8 mouse cellular contexts compared by ENCODE assay signal in the genomic region with DNA sequence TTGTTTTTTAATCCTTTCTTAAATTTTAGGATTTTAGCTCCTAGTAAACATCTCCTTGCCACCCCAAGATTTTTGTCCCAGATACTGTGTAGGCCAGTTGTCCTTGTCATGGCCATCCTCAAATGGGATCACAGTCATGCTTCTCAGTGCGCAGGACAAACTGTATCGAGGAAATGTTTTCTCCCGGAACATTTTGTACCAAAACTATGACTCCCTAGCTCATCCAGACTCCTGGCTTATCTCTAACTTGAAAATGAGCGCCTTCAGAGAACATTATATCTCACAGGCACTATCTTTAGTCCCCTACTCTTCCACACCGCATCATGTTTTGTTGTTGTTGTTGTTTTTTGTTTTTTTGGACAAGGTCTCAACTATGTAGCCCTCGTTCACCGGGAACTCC. TPM values are rescaled to one million over a fixed set of nuclear protein-coding genes. Genes with fewer than 3 reads are reported as not detected.
DNase-seq lines count a peak whose midpoint lies in the region; ATAC-seq and TF ChIP-seq lines count a peak whose summit lies in the region.

No protein-coding gene starts in this region.

- H3K27me3 ChIP-seq in lung, embryonic 15.5 days: no peaks in the 10 kb centered on the region
- H3K27me3 ChIP-seq in forebrain, embryonic 16.5 days (replicated peaks; ENCODE audit: control insufficient read depth, insufficient read depth, low read length): no peaks in the 10 kb centered on the region
- no peaks in the 10 kb centered on the region for H3K27me3 ChIP-seq in liver, embryonic 14.5 days (ENCODE audit: control insufficient read depth, insufficient read depth, low read length)
- H3K27me3 ChIP-seq in stomach, postnatal 0 days (ENCODE audit: control insufficient read depth, insufficient read depth, low read length): no peaks in the 10 kb centered on the region

- H3K4me2 ChIP-seq in lung, embryonic 15.5 days: peak overlapping the region; percentile 74
- H3K4me2 ChIP-seq in forebrain, embryonic 16.5 days (ENCODE audit: low read length): peak overlapping the region; percentile 62
- H3K4me2 ChIP-seq in liver, embryonic 14.5 days (ENCODE audit: low read depth): peak overlapping the region; percentile 94
- H3K4me2 ChIP-seq in stomach, postnatal 0 days (replicated peaks; ENCODE audit: low read depth): peak overlapping the region; percentile 87

- no peaks in the 10 kb centered on the region for H3K36me3 ChIP-seq in lung, embryonic 15.5 days
- no peaks in the 10 kb centered on the region; the same call in 1 of the 2 replicates for H3K36me3 ChIP-seq in forebrain, embryonic 16.5 days (ENCODE audit: control insufficient read depth, insufficient read depth)
- no peaks in the 10 kb centered on the region; the same call in 1 of the 2 replicates for H3K36me3 ChIP-seq in liver, embryonic 14.5 days (replicated peaks; ENCODE audit: control insufficient read depth, insufficient read depth, low read depth)
- no peaks in the 10 kb centered on the region for H3K36me3 ChIP-seq in stomach, postnatal 0 days (ENCODE audit: control insufficient read depth, insufficient read depth, low read length)

- WGBS in lung, embryonic 15.5 days: 29% methylated on average over 7 of the region's 7 CpGs
- WGBS in forebrain, embryonic 16.5 days: 43% methylated on average over 7 of the region's 7 CpGs
- WGBS in liver, embryonic 14.5 days (ENCODE audit: insufficient replicate concordance): 40% methylated on average over 7 of the region's 7 CpGs
- WGBS in stomach, postnatal 0 days: 32% methylated on average over 7 of the region's 7 CpGs

- H3K9me3 ChIP-seq in lung, embryonic 15.5 days: no peaks in the 10 kb centered on the region
- H3K9me3 ChIP-seq in forebrain, embryonic 16.5 days (ENCODE audit: control insufficient read depth, low read length): no peaks in the 10 kb centered on the region
- no peaks in the 10 kb centered on the region for H3K9me3 ChIP-seq in liver, embryonic 14.5 days (ENCODE audit: control insufficient read depth, low read length)
- no peaks in the 10 kb centered on the region for H3K9me3 ChIP-seq in stomach, postnatal 0 days (ENCODE audit: control insufficient read depth, low read length)

- H3K27ac ChIP-seq in lung, embryonic 15.5 days: peak overlapping the region; percentile 97; the same call in 1 of the 2 replicates
- no peak overlapping the region for H3K27ac ChIP-seq in forebrain, embryonic 16.5 days (ENCODE audit: low read length)
- H3K27ac ChIP-seq in liver, embryonic 14.5 days: peak overlapping the region; percentile 78
- H3K27ac ChIP-seq in stomach, postnatal 0 days (replicated peaks): peak overlapping the region; percentile 94

- TF ChIP-seq EP300 in liver, embryonic 14.5 days (IDR thresholded peaks at IDR 0.05; ENCODE audit: low read depth): no peak
- no peak for TF ChIP-seq EP300 in stomach, postnatal 0 days (optimal IDR thresholded peaks at IDR 0.05)

- H3K4me1 ChIP-seq in lung, embryonic 15.5 days: peaks cover 14% of the 10 kb centered on the region
- peaks cover 17% of the 10 kb centered on the region for H3K4me1 ChIP-seq in forebrain, embryonic 16.5 days (replicated peaks; ENCODE audit: control insufficient read depth, insufficient read depth, low read length)
- H3K4me1 ChIP-seq in liver, embryonic 14.5 days (replicated peaks; ENCODE audit: control insufficient read depth in 2 of 2, insufficient read depth in 2 of 2, low read length in 1 of 2): peaks cover 20 to 22% of the 10 kb centered on the region in 2 experiments
- H3K4me1 ChIP-seq in stomach, postnatal 0 days (replicated peaks; ENCODE audit: control insufficient read depth, insufficient read depth): no peaks in the 10 kb centered on the region

- peak overlapping the region; percentile 89 for H3K4me3 ChIP-seq in lung, embryonic 15.5 days
- H3K4me3 ChIP-seq in forebrain, embryonic 16.5 days (replicated peaks; ENCODE audit: low read length): peak overlapping the region; percentile 91
- H3K4me3 ChIP-seq in liver, embryonic 14.5 days (ENCODE audit: insufficient read depth in 1 of 2, low read depth in 2 of 2, low read length in 2 of 2): peak overlapping the region; percentile 86 to 96
- peak overlapping the region; percentile 97 for H3K4me3 ChIP-seq in stomach, postnatal 0 days (ENCODE audit: low read depth, low read length)

- intact Hi-C loops in left cerebral cortex, postnatal 10 days (cut with DNase I): no loop called here
- intact Hi-C loops in gastrocnemius, postnatal 14 days (cut with DNase I; ENCODE audit: low total_unique reads): no loop called here

- DNase-seq in lung, postnatal 4 days: no peak
- DNase-seq in liver, embryonic 14.5 days (ENCODE audit: low read depth in 3 of 3, low spot score in 3 of 3): no peak
- DNase-seq in stomach, postnatal 0 days (ENCODE audit: low spot score): no peak
- no peak for DNase-seq in right cerebral cortex, postnatal 10 days (ENCODE audit: low spot score in 2 of 2)
- no peak for DNase-seq in left cerebral cortex, postnatal 10 days (ENCODE audit: extremely low spot score in 1 of 2, low spot score in 2 of 2)
- DNase-seq in gastrocnemius, postnatal 14 days: no peak

- no peak for TF ChIP-seq CTCF in liver, embryonic 14.5 days (IDR thresholded peaks at IDR 0.05; ENCODE audit: low read depth)
- TF ChIP-seq CTCF in stomach, postnatal 0 days (IDR thresholded peaks at IDR 0.05; ENCODE audit: low read depth): no peak

- peak overlapping the region; percentile 97 for H3K9ac ChIP-seq in lung, embryonic 15.5 days
- H3K9ac ChIP-seq in forebrain, embryonic 16.5 days (replicated peaks; ENCODE audit: low read depth, low read length): peak overlapping the region; percentile 86
- H3K9ac ChIP-seq in liver, embryonic 14.5 days (replicated peaks): peak overlapping the region; percentile 98
- peak overlapping the region; percentile 99 for H3K9ac ChIP-seq in stomach, postnatal 0 days (ENCODE audit: low read length)

- no peak for ATAC-seq in lung, embryonic 15.5 days (ENCODE audit: borderline replicate concordance, extremely low read depth, low FRiP score, low TSS enrichment)
- no peak for ATAC-seq in forebrain, embryonic 16.5 days
- ATAC-seq in liver, embryonic 14.5 days (ENCODE audit: insufficient read depth): no peak
- no peak for ATAC-seq in stomach, postnatal 0 days (ENCODE audit: low FRiP score, low TSS enrichment)

RNA-seq across cellular contexts. Expression of gene Zfp410, which starts 0.6 kb away (rescaled TPM):
- 81.4 and 86.9 TPM in 2 replicates for polyA plus RNA-seq in lung, embryonic 15.5 days (2015; fragmentation: Nextera tagmentation; extraction: Ambion mirVana)
- polyA plus RNA-seq in forebrain, embryonic 16.5 days (2015; fragmentation: Nextera tagmentation; extraction: Ambion mirVana): 87.9 and 97.7 TPM in 2 replicates
- polyA plus RNA-seq in liver, embryonic 14.5 days (2012; rRNA removed): 19.1 and 23.6 TPM in 2 replicates
- polyA plus RNA-seq in liver, embryonic 14.5 days (2014; fragmentation: Nextera tagmentation; extraction: Ambion mirVana): 35.1 and 37.3 TPM in 2 replicates
- polyA plus RNA-seq in stomach, postnatal 0 days (2015; fragmentation: Nextera tagmentation; extraction: Ambion mirVana): 32.3 and 32.4 TPM in 2 replicates
- total RNA-seq in left cerebral cortex, postnatal 10 days (2021): 10 to 100 TPM; 35.0 to 36.5 TPM
- 10 to 100 TPM; 15.3 to 17.4 TPM for total RNA-seq in gastrocnemius, postnatal 14 days (2021)

RNA-seq across cellular contexts. Expression of gene Ptgr2, which starts 31.0 kb away (rescaled TPM):
- polyA plus RNA-seq in lung, embryonic 15.5 days (2015; fragmentation: Nextera tagmentation; extraction: Ambion mirVana): 21.8 and 25.9 TPM in 2 replicates
- 13.2 and 15.1 TPM in 2 replicates for polyA plus RNA-seq in forebrain, embryonic 16.5 days (2015; fragmentation: Nextera tagmentation; extraction: Ambion mirVana)
- polyA plus RNA-seq in liver, embryonic 14.5 days (2012; rRNA removed): 7.4 and 13.3 TPM in 2 replicates
- polyA plus RNA-seq in liver, embryonic 14.5 days (2014; fragmentation: Nextera tagmentation; extraction: Ambion mirVana): 22.9 and 24.1 TPM in 2 replicates
- 27.4 and 29.1 TPM in 2 replicates for polyA plus RNA-seq in stomach, postnatal 0 days (2015; fragmentation: Nextera tagmentation; extraction: Ambion mirVana)
- total RNA-seq in left cerebral cortex, postnatal 10 days (2021): 10 to 100 TPM; 29.7 to 33.7 TPM
- 10 to 100 TPM; 64.0 to 68.9 TPM for total RNA-seq in gastrocnemius, postnatal 14 days (2021)

RNA-seq across cellular contexts. Expression of gene Coq6, which starts 45.5 kb away (rescaled TPM):
- polyA plus RNA-seq in lung, embryonic 15.5 days (2015; fragmentation: Nextera tagmentation; extraction: Ambion mirVana): 49.4 and 50.0 TPM in 2 replicates
- polyA plus RNA-seq in forebrain, embryonic 16.5 days (2015; fragmentation: Nextera tagmentation; extraction: Ambion mirVana): 49.1 and 49.9 TPM in 2 replicates
- polyA plus RNA-seq in liver, embryonic 14.5 days (2012; rRNA removed): 22.0 and 27.2 TPM in 2 replicates
- polyA plus RNA-seq in liver, embryonic 14.5 days (2014; fragmentation: Nextera tagmentation; extraction: Ambion mirVana): 22.5 and 27.6 TPM in 2 replicates
- polyA plus RNA-seq in stomach, postnatal 0 days (2015; fragmentation: Nextera tagmentation; extraction: Ambion mirVana): 27.1 and 27.6 TPM in 2 replicates
- 10 to 100 TPM; 21.8 to 22.4 TPM for total RNA-seq in left cerebral cortex, postnatal 10 days (2021)
- total RNA-seq in gastrocnemius, postnatal 14 days (2021): 10 to 100 TPM; 31.5 to 37.0 TPM

RNA-seq across cellular contexts. Expression of gene Fam161b, which starts 45.6 kb away (rescaled TPM):
- 3.8 TPM in 2 replicates for polyA plus RNA-seq in lung, embryonic 15.5 days (2015; fragmentation: Nextera tagmentation; extraction: Ambion mirVana)
- 15.5 and 15.6 TPM in 2 replicates for polyA plus RNA-seq in forebrain, embryonic 16.5 days (2015; fragmentation: Nextera tagmentation; extraction: Ambion mirVana)
- polyA plus RNA-seq in liver, embryonic 14.5 days (2012; rRNA removed): 1.3 and 1.5 TPM in 2 replicates
- polyA plus RNA-seq in liver, embryonic 14.5 days (2014; fragmentation: Nextera tagmentation; extraction: Ambion mirVana): 0.68 and 0.81 TPM in 2 replicates
- polyA plus RNA-seq in stomach, postnatal 0 days (2015; fragmentation: Nextera tagmentation; extraction: Ambion mirVana): 0.72 and 0.88 TPM in 2 replicates
- 1 to 10 TPM; 9.6 TPM for total RNA-seq in left cerebral cortex, postnatal 10 days (2021)
- under 1 TPM; 0.47 to 0.49 TPM for total RNA-seq in gastrocnemius, postnatal 14 days (2021)
